Mouse (Mus musculus): ENCODE data around the gene Lin7b. TPM values are rescaled to one million over a fixed set of nuclear protein-coding genes. Genes with fewer than 3 reads are reported as not detected.

The Lin7b gene
- polyA plus RNA-seq (2015; fragmentation: Illumina TruSeq; extraction: RNeasy Lipid Tissue Mini Kit (QIAGEN cat#74804); ENCODE audit: low read depth, low replicate concordance), result 167 TPM

GRCm38 (mm10) chr7:45370475-45371311 lies at the start of gene Lin7b:
TSS of gene Lin7b (minus strand) at chr7:45370583.

GRCm38 (mm10) chr7:45413113-45413863 lies 42.9 kb upstream of the Lin7b start, which contains the start of gene Ntf5:
TSS of gene Ntf5 (plus strand) at chr7:45413695.

GRCm38 (mm10) chr7:45405091-45406075 lies 35.0 kb upstream of the Lin7b start, which contains the start of gene Kcna7:
TSS of gene Kcna7 (plus strand) at chr7:45405653.

GRCm38 (mm10) chr7:45395578-45396336 lies 25.4 kb upstream of the Lin7b start, which contains the start of gene Snrnp70:
TSS of gene Snrnp70 (minus strand) at chr7:45395742.

DNA sequence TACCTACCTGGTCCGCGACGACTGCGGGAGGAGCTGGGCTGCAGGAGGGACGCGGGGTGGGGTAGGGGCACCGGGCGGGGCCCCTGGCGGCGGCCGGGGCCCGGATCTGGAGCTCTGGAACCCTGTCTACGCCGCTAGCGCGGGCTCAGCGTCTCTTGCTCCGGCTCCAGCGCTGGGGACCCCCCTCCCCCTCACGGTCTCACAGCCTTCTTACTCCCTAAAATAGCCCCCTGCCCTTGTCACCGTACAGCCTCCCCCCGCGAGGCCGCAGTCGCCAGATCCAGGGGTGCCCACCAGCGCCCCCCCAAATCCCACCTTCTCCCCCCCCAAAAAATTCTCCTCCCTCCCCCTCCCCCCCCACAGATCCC lies 3.7 kb downstream of the Lin7b start, which contains the start of gene Ppfia3:
TSS of gene Ppfia3 (minus strand) at position 368 of the 368 bp plus-strand sequence.

DNA sequence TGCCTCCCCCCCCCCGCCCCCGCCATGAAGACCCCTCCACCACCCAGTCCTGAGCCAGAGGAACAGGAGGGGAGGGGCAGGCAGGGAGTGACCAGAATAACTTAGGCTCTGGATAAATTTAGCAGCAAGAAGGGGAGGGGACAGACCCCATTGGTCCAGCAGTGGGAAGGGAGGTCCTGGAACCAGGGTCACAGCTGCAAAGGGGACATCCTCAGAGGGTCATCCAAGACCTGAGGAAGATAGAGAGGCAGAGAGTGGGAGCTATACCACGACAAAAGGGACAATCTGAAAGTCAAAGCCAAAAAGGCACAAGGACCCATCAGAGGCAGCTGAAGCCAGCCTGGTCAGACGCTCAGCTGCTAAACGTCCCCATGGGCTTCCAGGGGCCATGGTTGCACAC lies 35.3 kb downstream of the Lin7b start, which contains the start of gene Hrc:
TSS of gene Hrc (plus strand) at position 235 of the 400 bp plus-strand sequence.

DNA sequence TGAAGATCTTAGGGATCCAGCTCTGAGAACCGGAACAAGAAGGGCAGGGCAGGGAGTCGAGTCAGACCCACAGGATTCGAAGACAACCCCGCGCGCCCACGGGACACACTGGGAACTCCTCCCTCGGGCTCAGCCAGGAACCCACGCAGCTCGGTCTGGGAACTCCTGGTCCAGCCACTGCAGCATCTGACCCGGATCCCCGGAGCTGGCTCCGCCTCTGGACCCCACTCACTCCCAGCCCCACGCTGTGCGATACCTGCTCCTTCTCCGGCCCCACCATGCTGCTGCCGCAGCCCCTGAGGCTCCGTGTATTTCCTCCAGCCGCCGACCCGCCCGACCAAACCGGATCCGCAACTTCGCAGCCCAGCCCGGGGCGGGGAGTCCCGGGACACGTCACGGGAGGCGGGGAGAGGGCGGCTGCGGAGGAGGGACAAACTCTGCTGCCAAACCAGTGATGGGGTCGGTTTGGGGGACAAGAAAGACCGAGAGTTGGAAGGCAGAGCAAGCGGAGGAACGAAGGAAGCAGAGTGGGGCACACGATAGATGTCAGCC lies 36.9 kb downstream of the Lin7b start, which contains the start of gene Trpm4:
TSS of gene Trpm4 (minus strand) at position 350 of the 552 bp plus-strand sequence.

Other genes starting within 250 kb of the Lin7b start
- gene Rps11, start 246.1 kb downstream of the Lin7b start, polyA plus RNA-seq (2015; fragmentation: Illumina TruSeq; extraction: RNeasy Lipid Tissue Mini Kit (QIAGEN cat#74804); ENCODE audit: low read depth, low replicate concordance), result 807 TPM
- 1,952 TPM for gene Rpl13a, start 241.8 kb downstream of the Lin7b start, polyA plus RNA-seq (2015; fragmentation: Illumina TruSeq; extraction: RNeasy Lipid Tissue Mini Kit (QIAGEN cat#74804); ENCODE audit: low read depth, low replicate concordance)
- not detected for gene Gm45713, start 234.4 kb downstream of the Lin7b start, polyA plus RNA-seq (2015; fragmentation: Illumina TruSeq; extraction: RNeasy Lipid Tissue Mini Kit (QIAGEN cat#74804); ENCODE audit: low read depth, low replicate concordance)
- gene Flt3l, start 234.2 kb downstream of the Lin7b start, polyA plus RNA-seq (2015; fragmentation: Illumina TruSeq; extraction: RNeasy Lipid Tissue Mini Kit (QIAGEN cat#74804); ENCODE audit: low read depth, low replicate concordance), result 11.0 TPM
- 50.0 TPM for gene Pih1d1, start 216.3 kb downstream of the Lin7b start, polyA plus RNA-seq (2015; fragmentation: Illumina TruSeq; extraction: RNeasy Lipid Tissue Mini Kit (QIAGEN cat#74804); ENCODE audit: low read depth, low replicate concordance)
- 6.5 TPM for gene Aldh16a1, start 216.0 kb downstream of the Lin7b start, polyA plus RNA-seq (2015; fragmentation: Illumina TruSeq; extraction: RNeasy Lipid Tissue Mini Kit (QIAGEN cat#74804); ENCODE audit: low read depth, low replicate concordance)
- gene Slc17a7, start 206.6 kb downstream of the Lin7b start, polyA plus RNA-seq (2015; fragmentation: Illumina TruSeq; extraction: RNeasy Lipid Tissue Mini Kit (QIAGEN cat#74804); ENCODE audit: low read depth, low replicate concordance), result 704 TPM
- not detected for gene Gfy, start 191.0 kb downstream of the Lin7b start, polyA plus RNA-seq (2015; fragmentation: Illumina TruSeq; extraction: RNeasy Lipid Tissue Mini Kit (QIAGEN cat#74804); ENCODE audit: low read depth, low replicate concordance)
- gene Pth2, start 189.6 kb downstream of the Lin7b start, polyA plus RNA-seq (2015; fragmentation: Illumina TruSeq; extraction: RNeasy Lipid Tissue Mini Kit (QIAGEN cat#74804); ENCODE audit: low read depth, low replicate concordance), result not detected
- 2.2 TPM for gene Ccdc155, start 165.7 kb downstream of the Lin7b start, polyA plus RNA-seq (2015; fragmentation: Illumina TruSeq; extraction: RNeasy Lipid Tissue Mini Kit (QIAGEN cat#74804); ENCODE audit: low read depth, low replicate concordance)
- gene Dkkl1, start 158.4 kb downstream of the Lin7b start, polyA plus RNA-seq (2015; fragmentation: Illumina TruSeq; extraction: RNeasy Lipid Tissue Mini Kit (QIAGEN cat#74804); ENCODE audit: low read depth, low replicate concordance), result 39.0 TPM
- gene Tead2, start 154.8 kb downstream of the Lin7b start, polyA plus RNA-seq (2015; fragmentation: Illumina TruSeq; extraction: RNeasy Lipid Tissue Mini Kit (QIAGEN cat#74804); ENCODE audit: low read depth, low replicate concordance), result 3.6 TPM
- 3.8 TPM for gene Cd37, start 131.5 kb downstream of the Lin7b start, polyA plus RNA-seq (2015; fragmentation: Illumina TruSeq; extraction: RNeasy Lipid Tissue Mini Kit (QIAGEN cat#74804); ENCODE audit: low read depth, low replicate concordance)
- gene Slc6a16, start 129.5 kb downstream of the Lin7b start, polyA plus RNA-seq (2015; fragmentation: Illumina TruSeq; extraction: RNeasy Lipid Tissue Mini Kit (QIAGEN cat#74804); ENCODE audit: low read depth, low replicate concordance), result 1.2 TPM
- gene Slc6a21, start 93.1 kb downstream of the Lin7b start, polyA plus RNA-seq (2015; fragmentation: Illumina TruSeq; extraction: RNeasy Lipid Tissue Mini Kit (QIAGEN cat#74804); ENCODE audit: low read depth, low replicate concordance), result not detected
- 19.6 TPM for gene Trpm4, start 36.8 kb downstream of the Lin7b start, polyA plus RNA-seq (2015; fragmentation: Illumina TruSeq; extraction: RNeasy Lipid Tissue Mini Kit (QIAGEN cat#74804); ENCODE audit: low read depth, low replicate concordance)
- gene Hrc, start 35.3 kb downstream of the Lin7b start, polyA plus RNA-seq (2015; fragmentation: Illumina TruSeq; extraction: RNeasy Lipid Tissue Mini Kit (QIAGEN cat#74804); ENCODE audit: low read depth, low replicate concordance), result 0.54 TPM
- 84.5 TPM for gene Ppfia3, start 3.6 kb downstream of the Lin7b start, polyA plus RNA-seq (2015; fragmentation: Illumina TruSeq; extraction: RNeasy Lipid Tissue Mini Kit (QIAGEN cat#74804); ENCODE audit: low read depth, low replicate concordance)
- 309 TPM for gene Snrnp70, start 25.2 kb upstream of the Lin7b start, polyA plus RNA-seq (2015; fragmentation: Illumina TruSeq; extraction: RNeasy Lipid Tissue Mini Kit (QIAGEN cat#74804); ENCODE audit: low read depth, low replicate concordance)
- gene Kcna7, start 35.1 kb upstream of the Lin7b start, polyA plus RNA-seq (2015; fragmentation: Illumina TruSeq; extraction: RNeasy Lipid Tissue Mini Kit (QIAGEN cat#74804); ENCODE audit: low read depth, low replicate concordance), result not detected
- not detected for gene Ntf5, start 43.1 kb upstream of the Lin7b start, polyA plus RNA-seq (2015; fragmentation: Illumina TruSeq; extraction: RNeasy Lipid Tissue Mini Kit (QIAGEN cat#74804); ENCODE audit: low read depth, low replicate concordance)
- gene Lhb, start 50.2 kb upstream of the Lin7b start, polyA plus RNA-seq (2015; fragmentation: Illumina TruSeq; extraction: RNeasy Lipid Tissue Mini Kit (QIAGEN cat#74804); ENCODE audit: low read depth, low replicate concordance), result not detected
- 14.8 TPM for gene Gys1, start 64.3 kb upstream of the Lin7b start, polyA plus RNA-seq (2015; fragmentation: Illumina TruSeq; extraction: RNeasy Lipid Tissue Mini Kit (QIAGEN cat#74804); ENCODE audit: low read depth, low replicate concordance)
- gene Ruvbl2, start 67.5 kb upstream of the Lin7b start, polyA plus RNA-seq (2015; fragmentation: Illumina TruSeq; extraction: RNeasy Lipid Tissue Mini Kit (QIAGEN cat#74804); ENCODE audit: low read depth, low replicate concordance), result 40.3 TPM
- gene Ftl1, start 89.3 kb upstream of the Lin7b start, polyA plus RNA-seq (2015; fragmentation: Illumina TruSeq; extraction: RNeasy Lipid Tissue Mini Kit (QIAGEN cat#74804); ENCODE audit: low read depth, low replicate concordance), result 586 TPM
- 77.2 TPM for gene Bax, start 96.3 kb upstream of the Lin7b start, polyA plus RNA-seq (2015; fragmentation: Illumina TruSeq; extraction: RNeasy Lipid Tissue Mini Kit (QIAGEN cat#74804); ENCODE audit: low read depth, low replicate concordance)
- gene Tulp2, start 111.3 kb upstream of the Lin7b start, polyA plus RNA-seq (2015; fragmentation: Illumina TruSeq; extraction: RNeasy Lipid Tissue Mini Kit (QIAGEN cat#74804); ENCODE audit: low read depth, low replicate concordance), result 0.27 TPM
- gene Gm45808, start 116.2 kb upstream of the Lin7b start, polyA plus RNA-seq (2015; fragmentation: Illumina TruSeq; extraction: RNeasy Lipid Tissue Mini Kit (QIAGEN cat#74804); ENCODE audit: low read depth, low replicate concordance), result not detected
- 6.1 TPM for gene Dhdh, start 118.2 kb upstream of the Lin7b start, polyA plus RNA-seq (2015; fragmentation: Illumina TruSeq; extraction: RNeasy Lipid Tissue Mini Kit (QIAGEN cat#74804); ENCODE audit: low read depth, low replicate concordance)
- 90.0 TPM for gene Nucb1, start 139.8 kb upstream of the Lin7b start, polyA plus RNA-seq (2015; fragmentation: Illumina TruSeq; extraction: RNeasy Lipid Tissue Mini Kit (QIAGEN cat#74804); ENCODE audit: low read depth, low replicate concordance)
- gene Ppp1r15a, start 155.7 kb upstream of the Lin7b start, polyA plus RNA-seq (2015; fragmentation: Illumina TruSeq; extraction: RNeasy Lipid Tissue Mini Kit (QIAGEN cat#74804); ENCODE audit: low read depth, low replicate concordance), result 17.3 TPM
- 2.7 TPM for gene Plekha4, start 155.7 kb upstream of the Lin7b start, polyA plus RNA-seq (2015; fragmentation: Illumina TruSeq; extraction: RNeasy Lipid Tissue Mini Kit (QIAGEN cat#74804); ENCODE audit: low read depth, low replicate concordance)
- gene Hsd17b14, start 184.3 kb upstream of the Lin7b start, polyA plus RNA-seq (2015; fragmentation: Illumina TruSeq; extraction: RNeasy Lipid Tissue Mini Kit (QIAGEN cat#74804); ENCODE audit: low read depth, low replicate concordance), result not detected
- gene Bcat2, start 199.6 kb upstream of the Lin7b start, polyA plus RNA-seq (2015; fragmentation: Illumina TruSeq; extraction: RNeasy Lipid Tissue Mini Kit (QIAGEN cat#74804); ENCODE audit: low read depth, low replicate concordance), result 17.1 TPM
- not detected for gene Fgf21, start 244.9 kb upstream of the Lin7b start, polyA plus RNA-seq (2015; fragmentation: Illumina TruSeq; extraction: RNeasy Lipid Tissue Mini Kit (QIAGEN cat#74804); ENCODE audit: low read depth, low replicate concordance)
- gene Fut1, start 246.7 kb upstream of the Lin7b start, polyA plus RNA-seq (2015; fragmentation: Illumina TruSeq; extraction: RNeasy Lipid Tissue Mini Kit (QIAGEN cat#74804); ENCODE audit: low read depth, low replicate concordance), result not detected